Mouse (Mus musculus) lung, adult 2 months (tissue): ENCODE results near the gene 4930404H24Rik.

Experiments
- CTCF ChIP-seq: fragments of 200-500 bp; IDR thresholded peaks from 2 replicates; pipeline ENCODE4 v1.5.1; 2011; ENCODE audit warnings: mild to moderate bottlenecking, low read length, control low read depth; ENCODE audit not compliant: insufficient read depth
- POLR2A ChIP-seq: fragments of 200-500 bp; IDR thresholded peaks from 2 replicates; pipeline ENCODE4 v1.6.1; 2011; ENCODE audit warnings: low read depth, mild to moderate bottlenecking, control low read depth, low read length, borderline replicate concordance; ENCODE audit errors: extremely low read depth

- no peak for TF ChIP-seq POLR2A
- peak; percentile 27; the same call in 1 of the 2 replicates for TF ChIP-seq CTCF
These were observed 46.6 kb upstream of the 4930404H24Rik start for GRCm38 (mm10) chr2:153446017-153446408.
